Mouse (Mus musculus): ENCODE results near the gene Hsf2. TPM values are rescaled to one million over a fixed set of nuclear protein-coding genes. Genes with fewer than 3 reads are reported as not detected.
A peak's percentile ranks its signal among the peaks of the same experiment; 100 is the strongest.

The Hsf2 gene
- 23.1 and 25.7 TPM in 2 replicates for total RNA-seq (2015)
- 36.6 and 41.8 TPM in 2 replicates for total RNA-seq (2017)

GRCm38 (mm10) chr10:57485908-57486541 lies at the start of gene Hsf2:
Hsf2 (plus strand) TSS chr10:57486385.
- peak; percentile 97 for ATAC-seq (ENCODE audit: poor library complexity, severe bottlenecking)

- ATAC-seq (ENCODE audit: poor library complexity, severe bottlenecking), result no peak
Measured at GRCm38 (mm10) chr10:57437898-57438297, 48.3 kb upstream of the Hsf2 start.

- no peak for ATAC-seq (ENCODE audit: poor library complexity, severe bottlenecking)
Measured at GRCm38 (mm10) chr10:57441049-57441448, 45.1 kb upstream of the Hsf2 start.

GRCm38 (mm10) chr10:57444392-57444791 lies 41.8 kb upstream of the Hsf2 start:
- no peak for ATAC-seq (ENCODE audit: poor library complexity, severe bottlenecking)

GRCm38 (mm10) chr10:57445655-57446054 lies 40.5 kb upstream of the Hsf2 start:
- ATAC-seq (ENCODE audit: poor library complexity, severe bottlenecking), result no peak

GRCm38 (mm10) chr10:57447657-57448050 lies 38.5 kb upstream of the Hsf2 start:
- peak; percentile 22; the same call in 1 of the 2 replicates for ATAC-seq (ENCODE audit: poor library complexity, severe bottlenecking)

GRCm38 (mm10) chr10:57448051-57448716 lies 38.0 kb upstream of the Hsf2 start:
- ATAC-seq (ENCODE audit: poor library complexity, severe bottlenecking), result peak; percentile 98

- ATAC-seq (ENCODE audit: poor library complexity, severe bottlenecking), result peak; percentile 100
Measured at GRCm38 (mm10) chr10:57463298-57463697, 22.9 kb upstream of the Hsf2 start.

- peak; percentile 70 for ATAC-seq (ENCODE audit: poor library complexity, severe bottlenecking)
Measured at GRCm38 (mm10) chr10:57465768-57466167, 20.4 kb upstream of the Hsf2 start.

- no peak for ATAC-seq (ENCODE audit: poor library complexity, severe bottlenecking)
Measured at GRCm38 (mm10) chr10:57477121-57477843, 8.9 kb upstream of the Hsf2 start.

- ATAC-seq (ENCODE audit: poor library complexity, severe bottlenecking), result no peak
Measured at GRCm38 (mm10) chr10:57481717-57482116, 4.5 kb upstream of the Hsf2 start.

GRCm38 (mm10) chr10:57484741-57485140 lies 1.4 kb upstream of the Hsf2 start:
- ATAC-seq (ENCODE audit: poor library complexity, severe bottlenecking), result no peak

- peak; percentile 20 for ATAC-seq (ENCODE audit: poor library complexity, severe bottlenecking)
Measured at GRCm38 (mm10) chr10:57486542-57487071, 422 bp downstream of the Hsf2 start.

- no peak for ATAC-seq (ENCODE audit: poor library complexity, severe bottlenecking)
Measured at GRCm38 (mm10) chr10:57487201-57487600, 1.0 kb downstream of the Hsf2 start.

GRCm38 (mm10) chr10:57488591-57488990 lies 2.4 kb downstream of the Hsf2 start:
- no peak for ATAC-seq (ENCODE audit: poor library complexity, severe bottlenecking)

- ATAC-seq (ENCODE audit: poor library complexity, severe bottlenecking), result peak; percentile 97
Measured at GRCm38 (mm10) chr10:57492050-57492449, 5.9 kb downstream of the Hsf2 start.

- no peak for ATAC-seq (ENCODE audit: poor library complexity, severe bottlenecking)
Measured at GRCm38 (mm10) chr10:57499414-57500156, 13.4 kb downstream of the Hsf2 start.

- ATAC-seq (ENCODE audit: poor library complexity, severe bottlenecking), result no peak
Measured at GRCm38 (mm10) chr10:57514616-57515015, 28.4 kb downstream of the Hsf2 start.

GRCm38 (mm10) chr10:57515278-57515677 lies 29.1 kb downstream of the Hsf2 start:
- ATAC-seq (ENCODE audit: poor library complexity, severe bottlenecking), result no peak

GRCm38 (mm10) chr10:57526469-57526868 lies 40.3 kb downstream of the Hsf2 start:
- no peak for ATAC-seq (ENCODE audit: poor library complexity, severe bottlenecking)

- no peak for ATAC-seq (ENCODE audit: poor library complexity, severe bottlenecking)
Measured at GRCm38 (mm10) chr10:57531076-57531475, 44.9 kb downstream of the Hsf2 start.

Measured in megakaryocyte, adult 5-6 weeks (primary cell).